Mouse (Mus musculus): ENCODE results near the gene Gnaz. TPM values are rescaled to one million over a fixed set of nuclear protein-coding genes. Genes with fewer than 3 reads are reported as not detected.

The Gnaz gene
- total RNA-seq, 2 experiments from 2014 or later, result 104 to 111 TPM

GRCm38 (mm10) chr10:75060843-75061235 is 93.9 kb downstream of the Gnaz start:
- peak in 1 of 2 experiments; percentile 39 for DNase-seq (ENCODE audit: low spot score in 2 of 2)

DNA sequence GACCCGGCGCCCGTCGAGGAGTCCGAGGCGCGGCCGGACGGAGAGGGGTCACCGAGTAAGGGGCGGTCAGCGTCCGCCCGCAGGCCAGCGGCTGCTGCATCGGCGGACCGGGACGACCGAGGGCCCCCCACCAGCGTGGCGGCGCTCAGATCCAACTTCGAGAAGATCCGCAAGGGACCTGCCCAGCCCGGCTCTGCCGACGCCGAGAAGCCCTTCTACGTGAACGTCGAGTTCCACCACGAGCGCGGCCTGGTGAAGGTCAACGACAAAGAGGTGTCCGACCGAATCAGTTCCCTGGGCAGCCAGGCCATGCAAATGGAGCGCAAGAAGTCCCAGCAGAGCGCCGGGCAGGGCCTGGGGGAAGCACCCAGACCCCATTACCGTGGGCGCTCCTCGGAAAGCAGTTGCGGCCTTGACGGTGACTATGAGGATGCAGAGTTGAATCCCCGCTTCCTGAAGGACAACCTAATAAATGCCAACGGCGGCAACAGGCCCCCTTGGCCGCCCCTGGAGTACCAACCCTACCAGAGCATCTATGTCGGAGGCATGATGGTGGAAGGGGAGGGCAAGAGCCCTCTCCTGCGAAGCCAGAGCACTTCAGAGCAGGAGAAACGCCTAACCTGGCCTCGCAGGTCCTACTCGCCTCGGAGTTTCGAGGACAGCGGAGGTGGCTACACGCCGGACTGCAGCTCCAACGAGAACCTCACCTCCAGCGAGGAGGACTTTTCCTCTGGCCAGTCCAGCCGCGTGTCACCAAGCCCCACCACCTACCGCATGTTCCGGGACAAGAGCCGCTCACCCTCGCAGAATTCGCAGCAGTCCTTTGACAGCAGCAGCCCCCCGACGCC is 94.6 kb downstream of the Gnaz start:
- no peak for DNase-seq (ENCODE audit: low spot score in 2 of 2)

DNA sequence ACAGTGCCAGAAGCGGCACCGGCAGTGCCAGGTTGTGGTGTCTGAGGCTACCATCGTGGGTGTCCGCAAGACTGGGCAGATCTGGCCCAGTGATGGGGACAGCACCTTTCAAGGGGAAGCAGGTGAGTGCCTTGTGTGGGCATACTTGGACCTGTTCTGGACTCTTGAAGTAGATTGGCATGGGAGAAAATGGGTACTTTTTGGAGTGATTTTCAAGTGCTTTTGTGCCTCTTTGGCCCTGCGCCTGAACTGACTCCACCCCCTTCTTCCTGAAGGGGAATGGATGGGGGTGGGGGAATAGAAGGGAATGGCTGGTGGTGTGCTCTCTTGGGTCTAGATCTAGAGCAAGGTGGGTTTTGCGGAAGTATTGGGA is 95.2 kb downstream of the Gnaz start:
- peak in 1 of 2 experiments; percentile 43 for DNase-seq (ENCODE audit: low spot score in 2 of 2)

- no peak for DNase-seq (ENCODE audit: low spot score in 2 of 2)
Measured at GRCm38 (mm10) chr10:75062621-75063020, 95.6 kb downstream of the Gnaz start.

- DNase-seq (ENCODE audit: low spot score in 2 of 2), result peak in 1 of 2 experiments; percentile 41
Measured at GRCm38 (mm10) chr10:75063301-75063965, 96.5 kb downstream of the Gnaz start.

GRCm38 (mm10) chr10:75065691-75066090 is 98.7 kb downstream of the Gnaz start:
- no peak for DNase-seq (ENCODE audit: low spot score in 2 of 2)

Other genes starting within 250 kb of the Gnaz start
- under 1 TPM; 0.68 to 0.87 TPM for gene Rsph14, start 65.4 kb downstream of the Gnaz start, total RNA-seq (2021)
- 10 to 100 TPM; 28.6 to 30.5 TPM for gene Rab36, start 69.9 kb downstream of the Gnaz start, total RNA-seq (2021)
- gene Bcr, start 93.4 kb downstream of the Gnaz start, total RNA-seq (2021), result 100 to 1,000 TPM; 132 to 133 TPM
- gene Specc1l, start 244.9 kb downstream of the Gnaz start, total RNA-seq (2021), result 10 to 100 TPM; 44.1 to 44.8 TPM